Mouse (Mus musculus): ENCODE data around the gene Hcfc1. TPM values are rescaled to one million over a fixed set of nuclear protein-coding genes. Genes with fewer than 3 reads are reported as not detected.

Hcfc1 gene
- polyA plus RNA-seq (2012; rRNA removed) = 50.3 and 83.2 TPM in 2 replicates

DNA sequence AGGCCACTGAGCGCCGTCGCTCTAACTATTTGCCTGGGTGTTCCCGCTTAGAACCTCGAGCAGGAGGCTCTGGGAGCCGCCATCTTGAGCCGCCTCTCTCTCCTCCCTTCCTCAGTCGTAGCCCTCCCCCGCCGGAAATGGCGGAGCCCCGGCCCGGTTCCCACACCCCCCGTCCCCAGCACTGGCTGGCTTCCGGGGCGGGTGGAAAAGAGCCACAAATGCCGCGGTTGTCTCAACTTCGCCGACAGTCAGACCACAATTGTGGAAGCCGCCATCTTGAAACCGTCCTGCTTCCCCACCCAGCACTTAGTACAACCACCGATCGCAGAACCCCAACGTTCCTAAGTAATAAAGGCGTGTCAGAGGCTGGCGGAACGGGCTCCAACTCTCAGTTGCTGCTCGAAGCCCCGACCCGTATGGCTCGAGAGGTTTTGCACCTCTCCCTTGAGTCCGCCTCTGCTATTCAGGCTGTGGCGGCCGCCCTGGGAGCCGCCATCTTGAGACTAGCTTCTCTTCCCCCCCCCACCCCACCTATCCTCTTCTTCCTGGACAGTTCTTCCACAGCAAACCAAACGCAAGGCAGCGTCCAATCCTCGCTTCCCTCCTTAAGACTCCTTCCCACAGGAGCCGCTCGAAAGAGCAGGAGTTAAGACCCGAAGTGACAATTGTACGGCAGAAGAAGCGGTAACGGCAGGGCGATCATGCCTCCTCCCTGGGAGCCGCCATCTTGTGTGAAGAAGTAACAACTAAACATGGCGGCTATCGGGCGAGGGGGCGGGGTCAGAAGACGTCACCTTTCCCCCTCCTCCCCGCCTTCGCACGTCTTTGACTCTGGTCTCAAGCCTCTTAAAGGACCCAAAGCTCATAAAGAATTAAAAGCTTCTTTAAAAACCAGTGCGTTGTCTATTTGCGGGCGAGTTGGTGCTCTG is at the start of gene Hcfc1:
Gene Hcfc1 (minus strand): TSS at position 110 of the 929 bp plus-strand sequence.
- TF ChIP-seq CTCF (IDR thresholded peaks at IDR 0.05; ENCODE audit: borderline replicate concordance, extremely low read depth, insufficient read depth, insufficient read length) (no peak), POLR2A (IDR thresholded peaks at IDR 0.05; ENCODE audit: borderline replicate concordance, extremely low read depth, insufficient read depth, insufficient read length, poor library complexity, severe bottlenecking) (peak; percentile 60; the same call in 1 of the 2 replicates)

DNA sequence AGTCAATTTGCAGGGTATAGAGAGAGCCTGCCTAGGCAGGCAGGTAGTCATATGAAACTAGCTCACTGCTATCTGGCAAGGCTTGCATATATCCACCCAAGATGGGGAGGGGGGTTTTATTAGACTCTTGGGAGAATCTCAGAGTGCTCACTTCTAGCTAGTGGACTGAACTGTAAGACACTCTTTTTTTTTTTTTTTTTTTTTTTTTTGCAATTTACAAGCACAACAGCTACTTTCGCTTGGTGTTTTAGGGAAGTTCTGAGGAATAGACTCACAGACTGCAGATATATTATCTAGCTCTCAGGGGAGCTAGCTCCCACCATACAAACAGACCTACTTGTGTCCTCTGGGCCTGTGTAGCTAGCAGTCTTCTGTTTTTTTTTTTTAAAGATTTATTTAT is 48.4 kb upstream of the Hcfc1 start:
- no peak for DNase-seq (ENCODE audit: low read depth)
- TF ChIP-seq POLR2A (IDR thresholded peaks at IDR 0.05; ENCODE audit: borderline replicate concordance, extremely low read depth, insufficient read depth, insufficient read length, poor library complexity, severe bottlenecking) (no peak), CTCF (IDR thresholded peaks at IDR 0.05; ENCODE audit: borderline replicate concordance, extremely low read depth, insufficient read depth, insufficient read length) (no peak)

More for the DNA sequence above, at the start of gene Hcfc1:
- peak; percentile 96 for DNase-seq (ENCODE audit: low read depth)

DNA sequence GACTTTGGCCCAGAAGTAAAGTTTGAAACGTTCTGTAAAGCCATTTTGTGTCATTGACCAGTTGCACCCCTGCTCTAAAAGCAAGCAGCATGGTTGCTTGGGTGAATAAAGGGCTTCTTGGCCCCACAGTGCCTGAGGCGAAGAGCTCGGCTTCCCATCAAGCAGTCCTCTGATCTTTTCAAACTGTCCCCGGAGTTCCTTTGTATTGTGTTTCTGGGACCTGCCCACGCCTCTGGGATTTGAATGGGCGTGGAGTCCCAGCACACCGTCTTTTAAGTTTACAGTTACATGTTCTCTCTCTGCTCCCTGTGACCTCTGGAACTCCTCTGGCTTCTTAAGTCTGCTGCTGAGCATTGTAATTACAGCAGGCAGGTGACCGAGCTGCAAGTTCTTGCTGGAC is 41.9 kb upstream of the Hcfc1 start:
- TF ChIP-seq POLR2A (IDR thresholded peaks at IDR 0.05; ENCODE audit: borderline replicate concordance, extremely low read depth, insufficient read depth, insufficient read length, poor library complexity, severe bottlenecking) (no peak), CTCF (IDR thresholded peaks at IDR 0.05; ENCODE audit: borderline replicate concordance, extremely low read depth, insufficient read depth, insufficient read length) (no peak)
- DNase-seq (ENCODE audit: low read depth) = peak; percentile 6

DNA sequence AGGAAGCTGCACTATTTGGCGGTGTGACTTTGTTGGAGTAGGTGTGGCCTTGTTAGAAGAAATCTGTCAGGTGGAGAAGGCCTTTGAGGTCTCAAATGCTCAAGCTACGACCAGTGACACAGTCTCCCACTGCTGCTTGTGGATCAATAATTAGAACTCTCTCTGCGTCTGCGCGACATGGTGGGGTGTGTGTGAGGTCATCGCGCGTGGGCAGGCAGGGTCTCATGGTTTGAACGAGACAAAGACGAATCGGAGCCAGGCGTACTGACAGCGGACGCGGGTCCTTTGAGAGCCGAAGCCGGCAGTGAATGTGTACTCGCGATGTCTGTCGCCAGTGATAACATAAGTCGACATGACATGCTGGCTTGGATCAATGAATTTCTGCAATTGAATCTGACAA is 40.2 kb upstream of the Hcfc1 start:
- TF ChIP-seq CTCF (IDR thresholded peaks at IDR 0.05; ENCODE audit: borderline replicate concordance, extremely low read depth, insufficient read depth, insufficient read length) = no peak
- TF ChIP-seq POLR2A (IDR thresholded peaks at IDR 0.05; ENCODE audit: borderline replicate concordance, extremely low read depth, insufficient read depth, insufficient read length, poor library complexity, severe bottlenecking) = no peak

GRCm38 (mm10) chrX:74003644-74004043 is 37.5 kb upstream of the Hcfc1 start:
- TF ChIP-seq CTCF (IDR thresholded peaks at IDR 0.05; ENCODE audit: borderline replicate concordance, extremely low read depth, insufficient read depth, insufficient read length) = no peak
- no peak for TF ChIP-seq POLR2A (IDR thresholded peaks at IDR 0.05; ENCODE audit: borderline replicate concordance, extremely low read depth, insufficient read depth, insufficient read length, poor library complexity, severe bottlenecking)
- DNase-seq (ENCODE audit: low read depth) = no peak

More for the DNA sequence above, 40.2 kb upstream of the Hcfc1 start:
- peak; percentile 28 for DNase-seq (ENCODE audit: low read depth)

GRCm38 (mm10) chrX:74001024-74001423 is 34.9 kb upstream of the Hcfc1 start:
- DNase-seq (ENCODE audit: low read depth) = no peak
- TF ChIP-seq CTCF (IDR thresholded peaks at IDR 0.05; ENCODE audit: borderline replicate concordance, extremely low read depth, insufficient read depth, insufficient read length) (no peak), POLR2A (IDR thresholded peaks at IDR 0.05; ENCODE audit: borderline replicate concordance, extremely low read depth, insufficient read depth, insufficient read length, poor library complexity, severe bottlenecking) (no peak)

- peak; percentile 92 for DNase-seq (ENCODE audit: low read depth)
- no peak for TF ChIP-seq POLR2A (IDR thresholded peaks at IDR 0.05; ENCODE audit: borderline replicate concordance, extremely low read depth, insufficient read depth, insufficient read length, poor library complexity, severe bottlenecking)
- TF ChIP-seq CTCF (IDR thresholded peaks at IDR 0.05; ENCODE audit: borderline replicate concordance, extremely low read depth, insufficient read depth, insufficient read length) = no peak
Measured at GRCm38 (mm10) chrX:73998911-73999869, 33.0 kb upstream of the Hcfc1 start.

- TF ChIP-seq POLR2A (IDR thresholded peaks at IDR 0.05; ENCODE audit: borderline replicate concordance, extremely low read depth, insufficient read depth, insufficient read length, poor library complexity, severe bottlenecking) = no peak
- no peak for DNase-seq (ENCODE audit: low read depth)
Measured at GRCm38 (mm10) chrX:73977783-73978182, 11.6 kb upstream of the Hcfc1 start.

DNA sequence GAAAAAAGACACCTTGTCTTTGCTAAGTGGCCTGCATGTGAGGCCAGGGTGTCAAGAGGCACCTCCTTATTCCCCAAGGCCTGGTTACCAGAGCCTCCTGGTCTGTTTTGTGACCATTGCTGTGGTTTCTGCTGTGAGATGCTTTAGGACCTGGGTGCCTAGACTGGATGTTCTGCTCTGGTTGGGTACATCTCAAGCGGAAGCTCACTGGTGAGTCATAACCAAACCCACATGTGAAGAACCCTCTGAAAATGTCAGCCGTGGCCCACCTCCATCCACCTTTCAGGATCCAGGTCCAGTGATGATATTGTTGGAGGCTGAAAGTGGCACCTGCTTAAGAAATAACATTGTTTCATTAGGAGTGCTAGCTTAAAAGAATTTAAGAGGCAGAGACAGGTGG is 10.1 kb upstream of the Hcfc1 start:
- TF ChIP-seq CTCF (IDR thresholded peaks at IDR 0.05; ENCODE audit: borderline replicate concordance, extremely low read depth, insufficient read depth, insufficient read length) (no peak), POLR2A (IDR thresholded peaks at IDR 0.05; ENCODE audit: borderline replicate concordance, extremely low read depth, insufficient read depth, insufficient read length, poor library complexity, severe bottlenecking) (no peak)
- DNase-seq (ENCODE audit: low read depth) = no peak

GRCm38 (mm10) chrX:73972774-73973173 is 6.6 kb upstream of the Hcfc1 start:
- no peak for TF ChIP-seq CTCF (IDR thresholded peaks at IDR 0.05; ENCODE audit: borderline replicate concordance, extremely low read depth, insufficient read depth, insufficient read length)
- no peak for TF ChIP-seq POLR2A (IDR thresholded peaks at IDR 0.05; ENCODE audit: borderline replicate concordance, extremely low read depth, insufficient read depth, insufficient read length, poor library complexity, severe bottlenecking)
- no peak for DNase-seq (ENCODE audit: low read depth)

- TF ChIP-seq CTCF (IDR thresholded peaks at IDR 0.05; ENCODE audit: borderline replicate concordance, extremely low read depth, insufficient read depth, insufficient read length) (no peak), POLR2A (IDR thresholded peaks at IDR 0.05; ENCODE audit: borderline replicate concordance, extremely low read depth, insufficient read depth, insufficient read length, poor library complexity, severe bottlenecking) (no peak)
- no peak for DNase-seq (ENCODE audit: low read depth)
Measured at GRCm38 (mm10) chrX:73970781-73971180, 4.6 kb upstream of the Hcfc1 start.

All from brain, embryonic 14.5 days (tissue).